Mouse (Mus musculus) heart, postnatal 0 days (tissue): ENCODE results near the gene Cct4.

Experiments used
- CTCF ChIP-seq: IDR thresholded peaks from 2 replicates; pipeline ENCODE4 v1.5.1; 2016; ENCODE audit warnings: antibody characterized with exemption, control low read depth, low read depth
- EP300 ChIP-seq: IDR thresholded peaks from 2 replicates; pipeline ENCODE4 v1.6.1; 2016; ENCODE audit warnings: antibody characterized with exemption, low read depth

- no peak for TF ChIP-seq CTCF
- TF ChIP-seq EP300, result no peak; the same call in none of the 2 replicates
Measured at GRCm38 (mm10) chr11:22990393-22991126, at the start of gene Cct4.
